In genomic region chr5:130266651-130267050, GRCm38 (mm10) we compare ENCODE assay signal across 8 mouse cellular contexts. TPM values are rescaled to one million over a fixed set of nuclear protein-coding genes. Genes with fewer than 3 reads are reported as not detected.
DNase-seq lines count a peak whose midpoint lies in the region; ATAC-seq lines count a peak whose summit lies in the region.

No protein-coding gene starts in this region.

- H3K36me3 ChIP-seq in limb, embryonic 11.5 days (ENCODE audit: control insufficient read depth, insufficient read depth, low read length): peaks cover 11% of the 10 kb centered on the region; the same call in 1 of the 2 replicates

- no peak overlapping the region for H3K27ac ChIP-seq in limb, embryonic 11.5 days (replicated peaks; ENCODE audit: low read depth, low read length)

- no peak overlapping the region for H3K4me3 ChIP-seq in limb, embryonic 11.5 days (ENCODE audit: low read depth, low read length)

- no peak for ATAC-seq in CD4-positive, CD25-positive, alpha-beta regulatory T cell, adult 4 months
- no peak for ATAC-seq in limb, embryonic 11.5 days (ENCODE audit: insufficient number of reproducible peaks, low FRiP score, low TSS enrichment, low read depth)

- intact Hi-C loops in left cerebral cortex, postnatal 14 days (cut with DNase I): no loop called here

- DNase-seq in CD4-positive, CD25-positive, alpha-beta regulatory T cell, adult 2 months (ENCODE audit: low read depth, low spot score): peak; percentile 70
- peak; percentile 46 to 60 for DNase-seq in left cerebral cortex, postnatal 14 days (ENCODE audit: low spot score in 2 of 2)
- no peak for DNase-seq in left cerebral cortex, adult 11 months (ENCODE audit: low spot score)
- DNase-seq in brain, adult 2 months (ENCODE audit: low read depth, low spot score): peak; percentile 71
- peak; percentile 53 for DNase-seq in limb, embryonic 11.5 days (ENCODE audit: low spot score)
- DNase-seq in spleen, postnatal 4 days (ENCODE audit: low spot score in 2 of 2): peak; percentile 67 to 86
- no peak for DNase-seq in adipocyte (ENCODE audit: low spot score)

- H3K4me2 ChIP-seq in limb, embryonic 11.5 days (ENCODE audit: low read depth, severe bottlenecking): no peak overlapping the region

- no peaks in the 10 kb centered on the region for H3K27me3 ChIP-seq in limb, embryonic 11.5 days (ENCODE audit: control insufficient read depth, insufficient read depth, low read length)

- H3K9ac ChIP-seq in limb, embryonic 11.5 days (ENCODE audit: low read length): no peak overlapping the region

- H3K4me1 ChIP-seq in limb, embryonic 11.5 days (ENCODE audit: control insufficient read depth, insufficient read depth, low read length): no peaks in the 10 kb centered on the region

- H3K9me3 ChIP-seq in limb, embryonic 11.5 days (ENCODE audit: control insufficient read depth, low read length): no peaks in the 10 kb centered on the region

- 89% methylated on average over 7 of the region's 7 CpGs for WGBS in limb, embryonic 11.5 days

RNA-seq across cellular contexts. Expression of gene Tyw1, which starts 11.2 kb away (rescaled TPM):
- polyA plus RNA-seq in CD4-positive, CD25-positive, alpha-beta regulatory T cell, adult 4 months (2017; shearing (Covaris generic)): 10 to 100 TPM; 22.1 to 44.6 TPM
- total RNA-seq in left cerebral cortex, postnatal 14 days (2021): 10 to 100 TPM; 15.2 to 17.2 TPM
- polyA plus RNA-seq in limb, embryonic 11.5 days (2014; fragmentation: Nextera tagmentation; extraction: Ambion mirVana): 30.5 and 32.6 TPM in 2 replicates

RNA-seq across cellular contexts. Expression of gene Sbds, which starts 11.3 kb away (rescaled TPM):
- 100 to 1,000 TPM; 124 to 164 TPM for polyA plus RNA-seq in CD4-positive, CD25-positive, alpha-beta regulatory T cell, adult 4 months (2017; shearing (Covaris generic))
- total RNA-seq in left cerebral cortex, postnatal 14 days (2021): 10 to 100 TPM; 61.0 to 61.4 TPM
- 61.3 and 63.3 TPM in 2 replicates for polyA plus RNA-seq in limb, embryonic 11.5 days (2014; fragmentation: Nextera tagmentation; extraction: Ambion mirVana)

RNA-seq across cellular contexts. Expression of gene Tmem248, which starts 49.8 kb away (rescaled TPM):
- polyA plus RNA-seq in CD4-positive, CD25-positive, alpha-beta regulatory T cell, adult 4 months (2017; shearing (Covaris generic)): 10 to 100 TPM; 10.7 to 15.0 TPM
- 10 to 100 TPM; 35.4 to 46.8 TPM for total RNA-seq in left cerebral cortex, postnatal 14 days (2021)
- 36.0 and 39.2 TPM in 2 replicates for polyA plus RNA-seq in limb, embryonic 11.5 days (2014; fragmentation: Nextera tagmentation; extraction: Ambion mirVana)

Comparison
In these comparisons a context has a peak if more than half of its experiments do, and no peak if none do; other contexts are left out.
1. DNase-seq: peak in CD4-positive, CD25-positive, alpha-beta regulatory T cell, adult 2 months (single experiment), left cerebral cortex, postnatal 14 days (2 of 2), brain, adult 2 months (single experiment), limb, embryonic 11.5 days (single experiment) and spleen, postnatal 4 days (2 of 2); none in left cerebral cortex, adult 11 months (single experiment) and adipocyte (single experiment).